Mouse (Mus musculus) spleen, adult 2 months (tissue): ENCODE results near the gene Gjb6.

Experiments used
- CTCF ChIP-seq: fragments of 200-500 bp; IDR thresholded peaks from 2 replicates; pipeline ENCODE4 v1.5.1; 2011; ENCODE audit warnings: mild to moderate bottlenecking, inconsistent platforms; ENCODE audit not compliant: insufficient read depth, insufficient read length, insufficient replicate concordance; ENCODE audit errors: extremely low read depth
- POLR2A ChIP-seq: fragments of 200-500 bp; IDR thresholded peaks from 2 replicates; pipeline ENCODE4 v1.6.1; 2011; ENCODE audit warnings: low read depth, low read length, inconsistent platforms

GRCm38 (mm10) chr14:57109194-57109593 is 24.2 kb downstream of the Gjb6 start:
- TF ChIP-seq CTCF (peak; percentile 35; the same call in 1 of the 2 replicates), POLR2A (no peak)
